Mouse (Mus musculus) embryonic fibroblast, embryonic 13.5 days (primary cell): ENCODE results near the gene Prdm16.

Source experiments
- CTCF ChIP-seq: IDR thresholded peaks from 2 replicates; pipeline ENCODE4 v1.5.1; 2011; ENCODE audit warnings: mild to moderate bottlenecking, control low read depth, low read length, moderate library complexity, borderline replicate concordance; ENCODE audit not compliant: insufficient read depth
- POLR2A ChIP-seq: IDR thresholded peaks from 2 replicates; pipeline ENCODE4 v1.6.1; 2011; ENCODE audit warnings: low read depth, mild to moderate bottlenecking, control low read depth, low read length, moderate library complexity

- no peak for TF ChIP-seq CTCF
- no peak for TF ChIP-seq POLR2A
Measured at GRCm38 (mm10) chr4:154401982-154402932, 234.4 kb downstream of the Prdm16 start.
